Mouse (Mus musculus) embryo, embryonic 11 days (tissue): ENCODE measurements around the gene Ptprm.

Source experiments
- DNase-seq: peaks from one replicate; pipeline ENCODE4 v3.0.0-alpha.2; 2015

The Ptprm gene

GRCm38 (mm10) chr17:66708748-66709147 is 645.5 kb downstream of the Ptprm start:
- no peak for DNase-seq

GRCm38 (mm10) chr17:66707684-66708083 is 646.6 kb downstream of the Ptprm start:
- DNase-seq: no peak

- DNase-seq: no peak
Observed at GRCm38 (mm10) chr17:66701358-66702184, 652.7 kb downstream of the Ptprm start.

- no peak for DNase-seq
Observed at GRCm38 (mm10) chr17:66699896-66700295, 654.4 kb downstream of the Ptprm start.

GRCm38 (mm10) chr17:66697650-66698049 is 656.6 kb downstream of the Ptprm start:
- no peak for DNase-seq

- DNase-seq: peak; percentile 33
Observed at GRCm38 (mm10) chr17:66696531-66697172, 657.6 kb downstream of the Ptprm start.

- no peak for DNase-seq
Observed at GRCm38 (mm10) chr17:66694326-66694725, 659.9 kb downstream of the Ptprm start.

GRCm38 (mm10) chr17:66693676-66694304 is 660.5 kb downstream of the Ptprm start:
- DNase-seq: peak; percentile 45

- DNase-seq: no peak
Observed at GRCm38 (mm10) chr17:66692941-66693675, 661.1 kb downstream of the Ptprm start.

GRCm38 (mm10) chr17:66688179-66688578 is 666.1 kb downstream of the Ptprm start:
- DNase-seq: no peak

- no peak for DNase-seq
Observed at GRCm38 (mm10) chr17:66687543-66687942, 666.7 kb downstream of the Ptprm start.

- DNase-seq: no peak
Observed at GRCm38 (mm10) chr17:66686701-66687489, 667.4 kb downstream of the Ptprm start.

- DNase-seq: no peak
Observed at GRCm38 (mm10) chr17:66683411-66683810, 670.8 kb downstream of the Ptprm start.

GRCm38 (mm10) chr17:66680662-66681061 is 673.6 kb downstream of the Ptprm start:
- DNase-seq: peak; percentile 72

- DNase-seq: no peak
Observed at GRCm38 (mm10) chr17:66674667-66675066, 679.6 kb downstream of the Ptprm start.

- DNase-seq: no peak
Observed at GRCm38 (mm10) chr17:66671715-66672230, 682.5 kb downstream of the Ptprm start.

GRCm38 (mm10) chr17:66671287-66671686 is 683.0 kb downstream of the Ptprm start:
- DNase-seq: no peak

GRCm38 (mm10) chr17:66665791-66666190 is 688.5 kb downstream of the Ptprm start:
- no peak for DNase-seq

GRCm38 (mm10) chr17:66665201-66665756 is 689.0 kb downstream of the Ptprm start:
- DNase-seq: no peak

- no peak for DNase-seq
Observed at GRCm38 (mm10) chr17:66664796-66665195, 689.5 kb downstream of the Ptprm start.

- no peak for DNase-seq
Observed at GRCm38 (mm10) chr17:66659242-66659641, 695.0 kb downstream of the Ptprm start.
